Mouse (Mus musculus) bone marrow macrophage, adult 2 months (primary cell): ENCODE measurements at regions not wholly inside any gene's neighbourhood (a gene's known extent, or its start where the extent isn't known, plus 50 kb on each side); places are given as distances from the start of the nearest gene placed in this dataset.

Experiments
- H3K27ac ChIP-seq: 2 replicates; pipeline ENCODE4 v1.5.1; 2012; ENCODE audit warnings: low read depth, low read length; ENCODE audit not compliant: insufficient read depth
- H3K4me1 ChIP-seq: 2 replicates; pipeline ENCODE4 v1.6.1; 2012; ENCODE audit warnings: low read length; ENCODE audit not compliant: control insufficient read depth, insufficient read depth
- H3K4me3 ChIP-seq: 2 replicates; pipeline ENCODE4 v1.5.1; 2012; ENCODE audit warnings: mild to moderate bottlenecking, low read length, moderate library complexity; ENCODE audit not compliant: insufficient read depth
- CTCF ChIP-seq: IDR thresholded peaks from 2 replicates; pipeline ENCODE4 v1.5.1; 2012; ENCODE audit warnings: low read depth, mild to moderate bottlenecking, low read length, moderate library complexity
- POLR2A ChIP-seq: IDR thresholded peaks from 2 replicates; pipeline ENCODE4 v1.6.1; 2012; ENCODE audit warnings: mild to moderate bottlenecking, low read depth, low read length, borderline replicate concordance

- Histone ChIP-seq H3K4me1 (no peaks in the 10 kb centered on the region), H3K27ac (no peak overlapping the region), H3K4me3 (no peak overlapping the region)
- TF ChIP-seq CTCF (no peak), POLR2A (no peak)
Measured at GRCm38 (mm10) chr7:95992033-95992516, 179.0 kb upstream of the Tenm4 start.

- no peak overlapping the region for H3K27ac ChIP-seq
- TF ChIP-seq POLR2A: no peak
- no peak for TF ChIP-seq CTCF
- no peaks in the 10 kb centered on the region for H3K4me1 ChIP-seq
- H3K4me3 ChIP-seq: no peak overlapping the region
Measured at GRCm38 (mm10) chr7:95992521-95992920, 178.5 kb upstream of the Tenm4 start.

GRCm38 (mm10) chr7:95997190-95997589 is 173.9 kb upstream of the Tenm4 start:
- no peaks in the 10 kb centered on the region for H3K4me1 ChIP-seq

GRCm38 (mm10) chr7:95999189-95999588 is 171.9 kb upstream of the Tenm4 start:
- TF ChIP-seq CTCF (no peak), POLR2A (no peak)
- no peaks in the 10 kb centered on the region for H3K4me1 ChIP-seq
- H3K4me3 ChIP-seq: no peak overlapping the region
- no peak overlapping the region for H3K27ac ChIP-seq

More at GRCm38 (mm10) chr7:95997190-95997589, 173.9 kb upstream of the Tenm4 start:
- no peak overlapping the region for H3K4me3 ChIP-seq
- H3K27ac ChIP-seq: no peak overlapping the region
- TF ChIP-seq CTCF: no peak
- TF ChIP-seq POLR2A: no peak

- Histone ChIP-seq H3K4me3 (no peak overlapping the region), H3K27ac (no peak overlapping the region), H3K4me1 (no peaks in the 10 kb centered on the region)
- TF ChIP-seq POLR2A (no peak), CTCF (no peak)
Measured at GRCm38 (mm10) chr7:96002401-96002800, 168.6 kb upstream of the Tenm4 start.

GRCm38 (mm10) chr7:96006299-96006698 is 164.7 kb upstream of the Tenm4 start:
- Histone ChIP-seq H3K4me3 (no peak overlapping the region), H3K27ac (no peak overlapping the region), H3K4me1 (no peaks in the 10 kb centered on the region)
- no peak for TF ChIP-seq POLR2A
- no peak for TF ChIP-seq CTCF

GRCm38 (mm10) chr7:96013008-96013407 is 158.0 kb upstream of the Tenm4 start:
- H3K27ac ChIP-seq: no peak overlapping the region
- no peak overlapping the region for H3K4me3 ChIP-seq
- H3K4me1 ChIP-seq: no peaks in the 10 kb centered on the region
- TF ChIP-seq CTCF (no peak), POLR2A (no peak)

GRCm38 (mm10) chr7:96017112-96017884 is 153.7 kb upstream of the Tenm4 start:
- no peak overlapping the region for H3K4me3 ChIP-seq
- TF ChIP-seq POLR2A: no peak
- no peak for TF ChIP-seq CTCF
- H3K27ac ChIP-seq: no peak overlapping the region
- H3K4me1 ChIP-seq: no peaks in the 10 kb centered on the region

- Histone ChIP-seq H3K27ac (no peak overlapping the region), H3K4me3 (no peak overlapping the region), H3K4me1 (no peaks in the 10 kb centered on the region)
- TF ChIP-seq POLR2A (no peak), CTCF (no peak)
Measured at GRCm38 (mm10) chr7:96024048-96024447, 147.0 kb upstream of the Tenm4 start.

GRCm38 (mm10) chr7:96026781-96027418 is 144.1 kb upstream of the Tenm4 start:
- H3K4me1 ChIP-seq: no peaks in the 10 kb centered on the region
- TF ChIP-seq CTCF (no peak), POLR2A (no peak)

GRCm38 (mm10) chr7:96033636-96034035 is 137.4 kb upstream of the Tenm4 start:
- Histone ChIP-seq H3K4me3 (no peak overlapping the region), H3K27ac (no peak overlapping the region), H3K4me1 (no peaks in the 10 kb centered on the region)
- TF ChIP-seq POLR2A (no peak), CTCF (no peak)

More at GRCm38 (mm10) chr7:96026781-96027418, 144.1 kb upstream of the Tenm4 start:
- H3K27ac ChIP-seq: no peak overlapping the region
- no peak overlapping the region for H3K4me3 ChIP-seq
